Mouse (Mus musculus): Measurements from ENCODE around the gene Cox14. TPM values are rescaled to one million over a fixed set of nuclear protein-coding genes. Genes with fewer than 3 reads are reported as not detected.
"Not testable (repeated sequence)": the region's sequence is repeated elsewhere in the genome, so short reads cannot be mapped to it uniquely, and the experiment has no call there.

Cox14 gene
- total and polyA plus RNA-seq, 2 experiments from 2014 or later, result 69.0 to 177 TPM

GRCm38 (mm10) chr15:99772277-99772880, 47.0 kb downstream of the Cox14 start:
- peak overlapping the region; percentile 94 for H3K9ac ChIP-seq
- peak overlapping the region; percentile 94 for H3K27ac ChIP-seq (ENCODE audit: low read depth, low read length)
- peak overlapping the region; percentile 79 for H3K4me3 ChIP-seq (ENCODE audit: low read depth, low read length)
- no peaks in the 10 kb centered on the region for H3K9me3 ChIP-seq (ENCODE audit: low read length)
- peak; percentile 83 for DNase-seq
- H3K36me3 ChIP-seq (ENCODE audit: insufficient read depth), result no peaks in the 10 kb centered on the region
- peak overlapping the region; percentile 79 for H3K4me2 ChIP-seq (ENCODE audit: low read depth)
- peaks cover 7% of the 10 kb centered on the region; the same call in 1 of the 2 replicates for H3K4me1 ChIP-seq (ENCODE audit: insufficient read depth)
- TF ChIP-seq CTCF (IDR thresholded peaks at IDR 0.05; ENCODE audit: low read depth), result peak; percentile 46
- ATAC-seq, result peak; percentile 93
- no peaks in the 10 kb centered on the region for H3K27me3 ChIP-seq (ENCODE audit: insufficient read depth, low read length)
- WGBS, result 2% methylated on average over 40 of the region's 41 CpGs

- H3K36me3 ChIP-seq (ENCODE audit: insufficient read depth); H3K27me3 ChIP-seq (ENCODE audit: insufficient read depth, low read length); H3K9me3 ChIP-seq (ENCODE audit: low read length); H3K4me1 ChIP-seq (ENCODE audit: insufficient read depth); DNase-seq; ATAC-seq: not testable (repeated sequence)
- H3K27ac ChIP-seq (ENCODE audit: low read depth, low read length), result peak within 1 kb of the TSS; percentile 94
- H3K9ac ChIP-seq, result peak within 1 kb of the TSS; percentile 94
- H3K4me3 ChIP-seq (ENCODE audit: low read depth, low read length), result peak within 1 kb of the TSS; percentile 79
- peak within 1 kb of the TSS; percentile 79 for H3K4me2 ChIP-seq (ENCODE audit: low read depth)
Measured at GRCm38 (mm10) chr15:99772881-99772924, 47.3 kb downstream of the Cox14 start, which contains the start of gene Cers5. Cers5 (minus strand) TSS chr15:99772885.

DNA sequence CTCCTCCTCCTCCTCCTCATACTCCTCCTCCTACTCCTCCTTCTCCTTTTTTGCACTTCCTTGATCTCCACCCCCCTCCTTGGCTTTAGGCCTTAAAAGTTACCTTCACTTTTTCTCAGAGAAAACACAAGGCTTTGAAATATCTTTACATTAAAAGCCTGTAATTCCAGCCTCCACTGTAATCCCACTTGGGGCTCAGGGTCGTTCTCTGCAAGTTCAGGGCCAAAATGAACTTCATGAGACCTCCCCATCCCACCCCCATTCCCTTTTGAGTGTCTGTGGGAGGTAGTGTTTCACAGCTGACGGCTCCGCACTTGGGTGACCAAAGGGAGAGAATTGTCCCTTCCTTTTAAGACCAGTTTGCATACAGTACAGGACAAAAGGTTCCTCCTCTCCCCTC, 47.5 kb downstream of the Cox14 start:
- WGBS, result 31% methylated on average over 3 of the region's 3 CpGs
- TF ChIP-seq CTCF (IDR thresholded peaks at IDR 0.05; ENCODE audit: low read depth), result no peak
- H3K4me2 ChIP-seq (ENCODE audit: low read depth), result peak overlapping the region; percentile 79; the same call in 1 of the 2 replicates
- peaks cover 7% of the 10 kb centered on the region; the same call in 1 of the 2 replicates for H3K4me1 ChIP-seq (ENCODE audit: insufficient read depth)
- H3K36me3 ChIP-seq (ENCODE audit: insufficient read depth), result no peaks in the 10 kb centered on the region; the same call in 1 of the 2 replicates
- H3K27ac ChIP-seq (ENCODE audit: low read depth, low read length), result no peak overlapping the region
- peak overlapping the region; percentile 79 for H3K4me3 ChIP-seq (ENCODE audit: low read depth, low read length)
- H3K27me3 ChIP-seq (ENCODE audit: insufficient read depth, low read length), result no peaks in the 10 kb centered on the region
- ATAC-seq, result no peak
- H3K9ac ChIP-seq, result no peak overlapping the region
- no peaks in the 10 kb centered on the region for H3K9me3 ChIP-seq (ENCODE audit: low read length)
- no peak for DNase-seq

Other genes with a start within 250 kb of the Cox14 start
- 19.2 and 25.6 TPM in 2 replicates for gene Faim2, start 197.5 kb upstream of the Cox14 start, total RNA-seq (2014; rRNA removed)
- 44.6 and 57.4 TPM in 2 replicates for gene Faim2, start 197.5 kb upstream of the Cox14 start, polyA plus RNA-seq (2015; fragmentation: Nextera tagmentation; extraction: Ambion mirVana)
- gene Aqp2, start 146.6 kb upstream of the Cox14 start, total RNA-seq (2014; rRNA removed), result not detected in 2 replicates
- not detected in 2 replicates for gene Aqp2, start 146.6 kb upstream of the Cox14 start, polyA plus RNA-seq (2015; fragmentation: Nextera tagmentation; extraction: Ambion mirVana)
- gene Aqp5, start 134.8 kb upstream of the Cox14 start, total RNA-seq (2014; rRNA removed), result 0.46 and 0.76 TPM in 2 replicates
- gene Aqp5, start 134.8 kb upstream of the Cox14 start, polyA plus RNA-seq (2015; fragmentation: Nextera tagmentation; extraction: Ambion mirVana), result 0.59 and 0.64 TPM in 2 replicates
- gene Aqp6, start 124.2 kb upstream of the Cox14 start, total RNA-seq (2014; rRNA removed), result not detected in 2 replicates
- 0.06 TPM in 1 of 2 replicates, not detected in the other for gene Aqp6, start 124.2 kb upstream of the Cox14 start, polyA plus RNA-seq (2015; fragmentation: Nextera tagmentation; extraction: Ambion mirVana)
- 27.5 and 39.7 TPM in 2 replicates for gene Racgap1, start 74.0 kb upstream of the Cox14 start, total RNA-seq (2014; rRNA removed)
- 31.7 and 34.2 TPM in 2 replicates for gene Racgap1, start 74.0 kb upstream of the Cox14 start, polyA plus RNA-seq (2015; fragmentation: Nextera tagmentation; extraction: Ambion mirVana)
- gene Asic1, start 55.2 kb upstream of the Cox14 start, total RNA-seq (2014; rRNA removed), result 81.9 and 99.1 TPM in 2 replicates
- gene Asic1, start 55.2 kb upstream of the Cox14 start, polyA plus RNA-seq (2015; fragmentation: Nextera tagmentation; extraction: Ambion mirVana), result 24.7 and 28.1 TPM in 2 replicates
- gene Smarcd1, start 23.5 kb upstream of the Cox14 start, total RNA-seq (2014; rRNA removed), result 89.7 and 90.1 TPM in 2 replicates
- 93.6 and 107 TPM in 2 replicates for gene Smarcd1, start 23.5 kb upstream of the Cox14 start, polyA plus RNA-seq (2015; fragmentation: Nextera tagmentation; extraction: Ambion mirVana)
- gene Gm17349, start 20.1 kb upstream of the Cox14 start, total RNA-seq (2014; rRNA removed), result not detected in 2 replicates
- not detected in 2 replicates for gene Gm17349, start 20.1 kb upstream of the Cox14 start, polyA plus RNA-seq (2015; fragmentation: Nextera tagmentation; extraction: Ambion mirVana)
- gene Gpd1, start 8.1 kb upstream of the Cox14 start, total RNA-seq (2014; rRNA removed), result 6.0 and 6.1 TPM in 2 replicates
- 3.9 and 4.3 TPM in 2 replicates for gene Gpd1, start 8.1 kb upstream of the Cox14 start, polyA plus RNA-seq (2015; fragmentation: Nextera tagmentation; extraction: Ambion mirVana)
- 95.7 and 99.2 TPM in 2 replicates for gene Cers5, start 47.3 kb downstream of the Cox14 start, total RNA-seq (2014; rRNA removed)
- 69.5 and 76.8 TPM in 2 replicates for gene Cers5, start 47.3 kb downstream of the Cox14 start, polyA plus RNA-seq (2015; fragmentation: Nextera tagmentation; extraction: Ambion mirVana)
- gene Lima1, start 149.8 kb downstream of the Cox14 start, total RNA-seq (2014; rRNA removed), result 9.7 and 12.5 TPM in 2 replicates
- 8.5 and 11.8 TPM in 2 replicates for gene Lima1, start 149.8 kb downstream of the Cox14 start, polyA plus RNA-seq (2015; fragmentation: Nextera tagmentation; extraction: Ambion mirVana)
- gene Fam186a, start 241.4 kb downstream of the Cox14 start, total RNA-seq (2014; rRNA removed), result under 0.01 TPM in 1 of 2 replicates, not detected in the other
- not detected in 2 replicates for gene Fam186a, start 241.4 kb downstream of the Cox14 start, polyA plus RNA-seq (2015; fragmentation: Nextera tagmentation; extraction: Ambion mirVana)
- gene Larp4, start 244.4 kb downstream of the Cox14 start, total RNA-seq (2014; rRNA removed), result 39.1 and 48.6 TPM in 2 replicates
- 12.4 and 19.1 TPM in 2 replicates for gene Larp4, start 244.4 kb downstream of the Cox14 start, polyA plus RNA-seq (2015; fragmentation: Nextera tagmentation; extraction: Ambion mirVana)